Mouse (Mus musculus): ENCODE measurements around the gene Tmem186. TPM values are rescaled to one million over a fixed set of nuclear protein-coding genes. Genes with fewer than 3 reads are reported as not detected.
A peak's percentile ranks its signal among the peaks of the same experiment; 100 is the strongest.

Gene Tmem186
- total and polyA plus RNA-seq, 2 experiments = 6.5 to 8.7 TPM

DNA sequence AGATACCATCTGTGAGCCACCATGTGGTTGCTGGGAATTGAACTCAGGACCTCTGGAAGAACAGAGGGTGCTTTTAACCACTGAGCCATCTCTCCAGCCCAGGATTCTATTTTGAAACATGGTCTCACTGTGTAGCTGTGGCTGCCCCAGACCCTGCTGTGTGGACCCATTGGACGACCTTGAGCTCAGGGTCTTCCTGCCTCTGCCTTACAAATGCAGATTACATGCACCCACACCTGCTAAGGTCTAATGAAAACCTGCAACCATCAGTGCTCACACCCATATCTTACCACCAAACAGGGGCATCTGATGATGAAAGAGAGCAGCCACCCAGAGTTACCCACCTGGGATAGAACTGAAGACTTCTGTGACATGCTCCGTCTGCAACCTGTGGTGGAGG is 18.7 kb upstream of the Tmem186 start:
- Histone ChIP-seq H3K36me3 (ENCODE audit: control insufficient read depth, insufficient read depth, low read length) (peaks cover 14% of the 10 kb centered on the region; the same call in 1 of the 2 replicates), H3K27ac (replicated peaks; ENCODE audit: insufficient read depth, low read depth, low read length) (no peak overlapping the region), H3K27me3 (ENCODE audit: control insufficient read depth, insufficient read depth, low read length) (no peaks in the 10 kb centered on the region), H3K4me3 (ENCODE audit: insufficient read depth, low read depth, low read length) (no peak overlapping the region), H3K79me2 (ENCODE audit: control insufficient read depth, insufficient read depth, low read length) (no peaks in the 10 kb centered on the region), H3K4me1 (ENCODE audit: control insufficient read depth, insufficient read depth, low read length) (peaks cover 25% of the 10 kb centered on the region), H3K9ac (ENCODE audit: low read depth, low read length) (no peak overlapping the region)
- no peak for TF ChIP-seq POLR2A (IDR thresholded peaks at IDR 0.05; ENCODE audit: extremely low read depth, insufficient read depth, low read length)
- TF ChIP-seq CTCF (IDR thresholded peaks at IDR 0.05; ENCODE audit: low read depth, low read length) = no peak
- 93% methylated on average over 2 of the region's 2 CpGs for WGBS
- no peak for DNase-seq (ENCODE audit: extremely low read depth, low read depth, low spot score)

DNA sequence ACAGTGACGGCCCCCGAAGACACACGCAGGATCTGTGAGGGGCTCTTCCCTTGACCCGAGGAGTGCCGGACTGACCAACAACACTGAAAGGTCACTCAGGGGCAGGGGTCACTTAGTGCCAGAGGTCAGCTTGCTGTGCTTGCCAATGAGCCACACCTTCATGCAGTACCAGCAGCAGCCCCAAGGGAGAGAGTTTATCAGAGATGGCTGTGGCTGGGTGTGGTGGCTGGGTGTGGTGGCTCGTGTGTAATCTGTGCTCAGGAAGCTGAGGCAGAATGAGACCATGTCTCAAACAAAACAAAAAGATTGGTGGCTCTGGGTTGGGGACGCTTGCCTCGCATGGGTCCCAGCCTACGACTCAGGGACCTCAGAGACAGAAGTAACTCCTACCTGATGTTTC is 18.1 kb upstream of the Tmem186 start:
- no peak for TF ChIP-seq POLR2A (IDR thresholded peaks at IDR 0.05; ENCODE audit: extremely low read depth, insufficient read depth, low read length)
- peak; percentile 39 for TF ChIP-seq CTCF (IDR thresholded peaks at IDR 0.05; ENCODE audit: low read depth, low read length)
- peak; percentile 39 for DNase-seq (ENCODE audit: extremely low read depth, low read depth, low spot score)
- H3K79me2 ChIP-seq (ENCODE audit: control insufficient read depth, insufficient read depth, low read length) = no peaks in the 10 kb centered on the region
- no peak overlapping the region for H3K9ac ChIP-seq (ENCODE audit: low read depth, low read length)
- no peak overlapping the region for H3K27ac ChIP-seq (replicated peaks; ENCODE audit: insufficient read depth, low read depth, low read length)
- H3K27me3 ChIP-seq (ENCODE audit: control insufficient read depth, insufficient read depth, low read length) = no peaks in the 10 kb centered on the region
- 57% methylated on average over 9 of the region's 9 CpGs for WGBS
- peaks cover 20% of the 10 kb centered on the region; the same call in 1 of the 2 replicates for H3K36me3 ChIP-seq (ENCODE audit: control insufficient read depth, insufficient read depth, low read length)
- peaks cover 25% of the 10 kb centered on the region for H3K4me1 ChIP-seq (ENCODE audit: control insufficient read depth, insufficient read depth, low read length)
- H3K4me3 ChIP-seq (ENCODE audit: insufficient read depth, low read depth, low read length) = no peak overlapping the region

DNA sequence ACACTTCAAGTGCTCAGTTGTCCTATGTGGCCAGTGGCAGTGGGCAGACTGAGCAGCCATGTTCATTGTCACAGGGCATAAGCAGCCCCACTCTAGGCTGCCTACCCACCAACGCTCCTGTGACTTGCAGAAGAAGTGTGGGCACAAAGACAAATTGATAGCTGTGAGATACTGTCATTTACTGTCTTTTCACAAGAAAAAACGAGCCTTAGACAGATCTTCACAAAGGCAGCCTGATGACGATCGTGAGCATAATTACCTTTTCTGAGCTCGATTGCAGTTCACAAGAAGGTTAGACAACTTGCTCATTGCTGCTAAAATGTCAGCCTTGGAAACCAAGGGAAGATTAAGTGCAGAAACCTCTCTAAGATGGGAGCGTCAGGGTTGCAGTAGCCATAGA is 17.6 kb upstream of the Tmem186 start:
- Histone ChIP-seq H3K27ac (replicated peaks; ENCODE audit: insufficient read depth, low read depth, low read length) (no peak overlapping the region), H3K27me3 (ENCODE audit: control insufficient read depth, insufficient read depth, low read length) (no peaks in the 10 kb centered on the region), H3K4me1 (ENCODE audit: control insufficient read depth, insufficient read depth, low read length) (peaks cover 22% of the 10 kb centered on the region), H3K36me3 (ENCODE audit: control insufficient read depth, insufficient read depth, low read length) (peaks cover 20% of the 10 kb centered on the region; the same call in 1 of the 2 replicates), H3K9ac (ENCODE audit: low read depth, low read length) (no peak overlapping the region), H3K79me2 (ENCODE audit: control insufficient read depth, insufficient read depth, low read length) (no peaks in the 10 kb centered on the region), H3K4me3 (ENCODE audit: insufficient read depth, low read depth, low read length) (no peak overlapping the region)
- WGBS = 88% methylated on average over 6 of the region's 6 CpGs
- TF ChIP-seq POLR2A (IDR thresholded peaks at IDR 0.05; ENCODE audit: extremely low read depth, insufficient read depth, low read length) (no peak), CTCF (IDR thresholded peaks at IDR 0.05; ENCODE audit: low read depth, low read length) (no peak)
- no peak for DNase-seq (ENCODE audit: extremely low read depth, low read depth, low spot score)

DNA sequence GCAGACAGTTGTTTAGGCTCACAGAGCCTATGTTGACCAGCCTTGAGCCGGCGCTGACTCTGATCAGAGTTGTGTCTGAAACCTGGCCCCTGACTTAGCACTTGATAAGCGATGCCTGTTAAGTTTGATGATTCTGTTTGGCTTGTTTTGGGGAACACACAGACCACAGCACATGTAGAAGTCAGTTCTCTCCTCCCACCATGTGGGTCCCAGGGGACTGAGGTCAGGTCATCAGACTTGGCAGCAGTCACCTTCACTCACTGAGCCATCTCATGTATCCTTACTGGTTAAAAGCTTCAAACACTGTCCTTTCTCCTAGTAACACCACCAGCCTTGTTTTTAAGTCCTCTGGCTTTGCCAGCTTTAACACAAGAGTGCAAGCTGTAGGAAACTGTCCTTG is 12.5 kb upstream of the Tmem186 start:
- no peak for DNase-seq (ENCODE audit: extremely low read depth, low read depth, low spot score)
- TF ChIP-seq POLR2A (IDR thresholded peaks at IDR 0.05; ENCODE audit: extremely low read depth, insufficient read depth, low read length) (no peak), CTCF (IDR thresholded peaks at IDR 0.05; ENCODE audit: low read depth, low read length) (no peak)

DNA sequence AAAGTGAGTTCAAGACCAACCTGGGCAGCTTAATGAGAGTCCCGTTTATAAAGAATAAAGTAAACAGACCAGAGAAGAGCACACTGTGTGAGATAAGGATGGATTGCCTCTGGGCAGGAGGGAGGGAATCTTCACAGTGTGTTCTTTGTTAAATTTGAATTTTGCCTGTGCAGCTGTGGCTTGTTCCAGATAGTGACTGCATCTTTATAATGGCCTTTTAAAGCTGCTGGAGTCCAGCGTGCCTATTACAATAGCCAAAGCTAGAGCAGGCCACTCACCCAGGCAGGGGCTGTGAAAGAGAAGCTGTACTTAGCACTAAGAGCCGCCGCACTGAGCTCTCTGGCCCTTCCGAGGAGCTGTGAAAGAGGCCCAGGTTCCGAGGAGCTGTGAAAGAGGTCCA is 8.0 kb upstream of the Tmem186 start:
- Histone ChIP-seq H3K27ac (replicated peaks; ENCODE audit: insufficient read depth, low read depth, low read length) (no peak overlapping the region), H3K79me2 (ENCODE audit: control insufficient read depth, insufficient read depth, low read length) (0 out of 2 replicates have a peak, but pooled peaks cover 3% of the 10 kb centered on the region), H3K9ac (ENCODE audit: low read depth, low read length) (no peak overlapping the region), H3K27me3 (ENCODE audit: control insufficient read depth, insufficient read depth, low read length) (no peaks in the 10 kb centered on the region), H3K36me3 (ENCODE audit: control insufficient read depth, insufficient read depth, low read length) (peaks cover 68% of the 10 kb centered on the region), H3K4me1 (ENCODE audit: control insufficient read depth, insufficient read depth, low read length) (no peaks in the 10 kb centered on the region), H3K4me3 (ENCODE audit: insufficient read depth, low read depth, low read length) (no peak overlapping the region)
- 70% methylated on average over 6 of the region's 6 CpGs for WGBS
- no peak for DNase-seq (ENCODE audit: extremely low read depth, low read depth, low spot score)
- no peak for TF ChIP-seq CTCF (IDR thresholded peaks at IDR 0.05; ENCODE audit: low read depth, low read length)
- no peak for TF ChIP-seq POLR2A (IDR thresholded peaks at IDR 0.05; ENCODE audit: extremely low read depth, insufficient read depth, low read length)

More for the DNA sequence above, 12.5 kb upstream of the Tmem186 start:
- Histone ChIP-seq H3K36me3 (ENCODE audit: control insufficient read depth, insufficient read depth, low read length) (peaks cover 64% of the 10 kb centered on the region), H3K9ac (ENCODE audit: low read depth, low read length) (no peak overlapping the region), H3K79me2 (ENCODE audit: control insufficient read depth, insufficient read depth, low read length) (no peaks in the 10 kb centered on the region), H3K4me1 (ENCODE audit: control insufficient read depth, insufficient read depth, low read length) (no peaks in the 10 kb centered on the region), H3K27ac (replicated peaks; ENCODE audit: insufficient read depth, low read depth, low read length) (no peak overlapping the region), H3K4me3 (ENCODE audit: insufficient read depth, low read depth, low read length) (no peak overlapping the region), H3K27me3 (ENCODE audit: control insufficient read depth, insufficient read depth, low read length) (no peaks in the 10 kb centered on the region)
- WGBS = 95% methylated on average over 3 of the region's 3 CpGs

DNA sequence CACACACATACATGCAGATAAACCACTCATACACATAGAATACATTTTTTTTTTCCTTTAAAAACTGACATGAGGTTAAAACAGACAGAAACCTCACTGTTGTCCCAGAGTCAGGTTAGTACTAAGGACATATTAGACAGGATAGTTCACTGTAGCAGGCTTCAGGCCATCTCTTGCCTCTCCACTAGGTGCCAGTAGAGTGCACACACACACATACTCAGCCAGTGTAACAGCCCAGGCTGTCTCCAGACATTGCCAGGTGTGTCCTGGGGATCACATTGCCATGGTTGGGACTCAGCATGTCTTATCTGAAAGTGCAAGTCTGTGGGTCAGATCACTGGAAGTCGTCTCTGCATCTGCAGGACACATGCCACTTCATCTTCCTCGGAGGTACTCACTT is 6.3 kb upstream of the Tmem186 start:
- Histone ChIP-seq H3K36me3 (ENCODE audit: control insufficient read depth, insufficient read depth, low read length) (peaks cover 54% of the 10 kb centered on the region), H3K27ac (replicated peaks; ENCODE audit: insufficient read depth, low read depth, low read length) (no peak overlapping the region), H3K27me3 (ENCODE audit: control insufficient read depth, insufficient read depth, low read length) (no peaks in the 10 kb centered on the region), H3K4me1 (ENCODE audit: control insufficient read depth, insufficient read depth, low read length) (peaks cover 4% of the 10 kb centered on the region), H3K4me3 (ENCODE audit: insufficient read depth, low read depth, low read length) (no peak overlapping the region), H3K79me2 (ENCODE audit: control insufficient read depth, insufficient read depth, low read length) (peaks cover 8% of the 10 kb centered on the region), H3K9ac (ENCODE audit: low read depth, low read length) (no peak overlapping the region)
- peak; percentile 83 for TF ChIP-seq CTCF (IDR thresholded peaks at IDR 0.05; ENCODE audit: low read depth, low read length)
- no peak for TF ChIP-seq POLR2A (IDR thresholded peaks at IDR 0.05; ENCODE audit: extremely low read depth, insufficient read depth, low read length)
- WGBS = 81% methylated on average over 2 of the region's 2 CpGs
- peak; percentile 54 for DNase-seq (ENCODE audit: extremely low read depth, low read depth, low spot score)

All from liver, adult 2 months (tissue).